Mouse (Mus musculus) urinary bladder, adult 18-20 months (tissue): Measurements from ENCODE around the gene Cdk11b.
A peak's percentile ranks its signal among the peaks of the same experiment; 100 is the strongest.
"Not testable (repeated sequence)": the region's sequence is repeated elsewhere in the genome, so short reads cannot be mapped to it uniquely, and the experiment has no call there.

Source experiments
- DNase-seq, 2 experiments: peaks; one replicate each; pipeline ENCODE4 v3.0.0; 2022; ENCODE audit warnings: low spot score in 2 of 2, mixed read lengths in 2 of 2

The Cdk11b gene

DNA sequence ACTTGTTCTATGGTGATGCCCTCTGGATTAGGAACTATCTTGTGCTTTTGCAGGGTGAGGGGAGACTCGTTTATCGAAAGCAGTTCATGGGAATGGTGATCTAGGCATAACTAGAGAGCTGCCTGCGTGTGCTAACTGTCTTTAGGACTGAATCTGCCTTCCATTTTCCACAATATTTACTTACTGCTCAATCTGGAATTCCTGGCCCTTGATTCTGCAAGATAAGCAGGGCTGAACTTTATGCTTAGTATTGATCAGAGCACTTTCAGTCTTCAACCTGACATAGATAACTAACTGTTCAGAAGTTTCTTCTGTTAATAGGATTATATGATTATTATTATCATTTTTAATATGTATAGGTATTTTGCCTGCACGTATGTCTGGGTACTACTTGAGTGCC is 19.5 kb upstream of the Cdk11b start:
- no peak for DNase-seq

DNA sequence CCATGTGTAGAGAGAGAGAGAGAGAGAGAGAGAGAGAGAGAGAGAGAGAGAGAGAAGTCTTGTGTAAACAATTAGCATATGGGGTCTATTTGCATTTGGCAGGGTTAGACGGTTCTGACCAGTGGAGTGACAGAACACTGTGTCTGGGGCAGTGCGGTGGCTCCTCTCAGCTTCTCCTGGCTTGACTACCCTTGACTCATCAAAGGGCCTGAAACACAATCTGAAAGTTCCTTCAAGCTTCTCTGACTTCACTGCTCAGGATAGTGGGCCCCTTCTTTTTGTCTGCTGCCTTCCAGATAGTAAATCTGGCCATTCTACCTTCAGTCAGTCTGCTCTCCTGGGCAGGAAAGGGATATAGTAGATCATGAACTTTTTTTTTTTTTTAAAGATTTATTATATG is 17.8 kb upstream of the Cdk11b start:
- no peak for DNase-seq

DNA sequence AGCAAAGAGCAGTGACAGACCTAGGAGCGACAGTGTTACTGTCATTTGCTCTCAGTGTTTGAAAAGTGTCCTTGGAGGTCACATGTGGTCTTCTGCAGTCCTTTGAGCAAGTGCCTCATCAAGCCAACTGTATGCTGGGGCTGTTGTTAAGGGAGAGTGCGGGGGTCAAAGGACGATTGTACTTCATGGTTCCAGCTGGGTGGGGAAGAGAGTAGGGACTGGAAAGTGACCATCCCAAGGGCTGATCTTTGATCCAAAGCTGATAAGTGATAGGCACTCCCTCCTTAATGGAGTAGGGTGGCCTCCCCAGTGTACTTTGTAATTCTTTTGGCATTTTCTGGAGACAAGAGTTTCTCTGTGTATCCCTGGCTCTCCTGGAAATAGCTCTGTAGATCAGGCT is 12.8 kb upstream of the Cdk11b start:
- no peak for DNase-seq

DNA sequence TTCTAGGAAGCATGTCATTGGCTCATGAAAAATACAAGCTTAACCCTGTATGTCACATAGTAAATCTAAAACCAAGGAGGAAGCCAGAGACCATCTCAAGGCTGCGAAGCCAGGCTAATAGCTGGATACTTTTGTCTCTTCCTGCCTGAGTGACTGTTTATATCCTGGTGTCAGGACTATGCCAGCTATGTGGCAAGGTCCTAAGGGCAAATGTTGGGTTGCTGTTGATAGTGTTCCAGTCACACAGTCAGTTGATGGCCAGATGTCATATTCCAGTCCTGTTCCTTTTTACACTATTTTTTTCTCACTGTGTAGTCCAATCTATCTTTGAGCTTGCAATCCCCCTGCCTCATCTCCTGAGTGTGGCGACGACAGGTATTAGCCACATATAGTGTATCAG is 11.4 kb upstream of the Cdk11b start:
- no peak for DNase-seq

DNA sequence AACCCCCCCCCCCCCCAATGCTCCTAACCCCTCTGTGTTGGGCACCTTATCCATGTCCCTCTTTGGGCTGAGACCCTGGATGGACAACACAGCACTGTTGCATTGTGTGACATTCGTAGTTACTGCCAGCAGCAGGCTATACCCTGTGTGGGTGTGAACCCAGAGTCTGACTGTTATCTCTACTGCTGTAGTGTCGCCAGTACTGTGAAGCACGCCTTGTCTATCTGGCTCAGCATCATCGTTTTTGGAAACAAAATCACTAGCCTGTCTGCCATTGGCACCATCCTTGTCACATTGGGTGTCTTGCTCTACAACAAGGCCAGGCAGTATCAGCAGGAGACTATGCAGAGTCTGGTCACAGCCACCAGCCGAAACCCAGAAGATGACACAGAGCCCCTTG is 6.3 kb upstream of the Cdk11b start:
- DNase-seq = no peak

DNA sequence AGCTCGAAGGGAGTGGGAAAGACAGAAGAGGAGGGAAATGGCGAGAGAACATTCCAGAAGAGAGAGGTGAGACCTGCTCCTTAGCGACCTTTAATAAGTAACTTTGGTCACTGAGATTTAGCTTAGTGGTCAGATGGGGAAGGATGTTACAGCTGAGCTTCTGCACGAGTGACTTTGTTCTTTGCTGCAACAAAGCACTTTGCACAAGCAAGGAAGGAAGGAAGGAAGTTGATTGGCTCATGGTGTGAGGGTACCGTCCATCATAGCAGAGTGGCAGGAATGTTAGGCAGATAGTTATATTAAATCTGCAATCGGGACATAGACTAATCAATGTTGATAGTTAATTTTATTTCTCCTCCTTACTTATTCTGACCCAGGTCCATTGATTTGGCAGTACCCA is 5.6 kb downstream of the Cdk11b start:
- no peak for DNase-seq

DNA sequence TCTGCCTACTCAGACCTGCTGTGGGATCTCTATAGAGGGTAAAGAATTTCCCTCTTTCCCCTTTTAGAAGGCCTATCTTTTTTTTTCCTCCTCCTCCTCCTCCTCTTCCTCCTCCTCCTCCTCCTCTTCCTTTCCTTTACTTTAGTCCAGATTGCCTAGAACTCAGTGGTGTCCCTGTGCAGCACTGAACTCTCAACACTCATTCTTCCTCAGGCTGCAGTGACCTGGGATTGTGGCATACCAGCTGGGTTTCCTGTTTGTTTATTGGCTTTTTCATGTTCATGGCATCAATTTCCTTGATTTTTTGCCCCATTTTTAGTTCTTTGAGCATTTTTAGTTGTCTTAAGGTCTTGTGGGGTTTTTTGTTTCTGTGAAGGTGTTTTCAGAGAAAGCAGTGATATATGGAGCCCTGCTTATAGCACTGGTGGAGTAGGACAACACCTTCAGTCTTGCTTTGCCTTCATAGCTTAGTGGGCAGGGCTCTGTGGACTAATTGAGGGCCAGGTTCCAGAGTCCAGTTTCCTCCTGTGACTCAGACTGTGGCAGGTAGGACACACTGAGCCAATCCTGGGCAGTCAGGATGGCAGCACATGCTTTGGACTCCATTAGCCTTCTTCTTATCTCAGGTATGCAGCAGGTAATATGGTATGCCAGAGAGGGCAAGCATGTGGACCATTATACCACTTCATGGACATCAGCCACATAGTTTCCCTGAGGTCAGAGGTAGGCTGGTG is 11.3 kb downstream of the Cdk11b start:
- no peak for DNase-seq

DNA sequence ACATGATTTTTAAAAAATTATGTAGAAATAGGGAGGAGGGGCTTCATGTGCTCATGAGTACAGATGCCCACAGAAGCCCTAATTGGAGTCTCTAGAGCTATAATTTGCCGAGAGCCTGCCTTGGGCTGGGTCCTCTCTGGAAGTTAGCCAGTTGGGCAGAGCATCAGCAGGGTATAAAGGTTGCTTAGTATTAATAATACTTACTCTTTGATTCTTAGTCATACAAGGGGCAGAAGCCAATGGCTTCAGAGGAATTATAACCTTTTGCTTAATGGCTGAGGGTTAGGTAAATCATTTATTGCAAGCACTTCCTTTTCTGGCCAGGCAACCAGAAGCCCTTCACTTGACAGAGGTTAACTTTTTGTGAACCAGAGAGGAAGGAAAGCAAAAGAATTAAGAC is 18.9 kb downstream of the Cdk11b start:
- no peak for DNase-seq

DNA sequence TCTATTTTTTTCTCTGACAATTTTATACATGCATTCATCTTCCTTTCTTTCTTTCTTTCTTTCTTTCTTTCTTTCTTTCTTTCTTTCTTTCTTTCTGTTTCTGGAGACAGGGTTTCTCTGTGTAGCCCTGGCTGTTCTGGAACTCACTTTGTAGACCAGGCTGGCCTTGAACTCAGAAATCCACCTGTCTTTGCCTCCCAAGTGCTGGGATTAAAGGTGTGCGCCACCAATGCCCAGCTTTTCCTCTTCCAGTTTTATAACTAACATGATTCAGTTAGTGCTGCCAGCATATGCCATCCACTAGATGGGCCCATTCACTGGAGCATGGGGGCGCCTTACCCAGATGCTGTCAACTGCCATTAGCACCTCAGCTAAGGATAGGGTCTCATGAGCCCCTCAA is 20.7 kb downstream of the Cdk11b start, which contains the start of gene Gm10563:
Gm10563 (minus strand) TSS at position 101 of the 400 bp plus-strand sequence.
- not testable (repeated sequence) for DNase-seq

DNA sequence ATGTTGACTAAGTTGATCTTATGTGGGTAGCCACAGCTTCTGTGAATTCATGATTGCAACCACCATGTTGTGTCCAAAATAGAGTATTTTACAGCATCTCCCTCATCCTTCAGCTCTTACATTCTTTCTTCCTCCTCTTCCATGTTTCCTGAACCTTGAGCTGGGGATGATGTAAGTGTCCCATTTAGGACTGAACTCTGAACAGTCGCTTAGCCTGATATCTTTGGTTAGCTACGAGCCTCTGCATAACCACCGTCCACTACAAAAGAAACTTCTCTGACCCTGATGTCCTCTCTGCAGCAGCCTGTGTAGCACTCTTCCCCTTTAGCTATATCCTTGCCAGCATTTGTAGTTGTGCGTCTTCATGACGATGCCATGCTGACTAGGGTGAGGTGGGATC is 21.1 kb downstream of the Cdk11b start:
- no peak for DNase-seq

DNA sequence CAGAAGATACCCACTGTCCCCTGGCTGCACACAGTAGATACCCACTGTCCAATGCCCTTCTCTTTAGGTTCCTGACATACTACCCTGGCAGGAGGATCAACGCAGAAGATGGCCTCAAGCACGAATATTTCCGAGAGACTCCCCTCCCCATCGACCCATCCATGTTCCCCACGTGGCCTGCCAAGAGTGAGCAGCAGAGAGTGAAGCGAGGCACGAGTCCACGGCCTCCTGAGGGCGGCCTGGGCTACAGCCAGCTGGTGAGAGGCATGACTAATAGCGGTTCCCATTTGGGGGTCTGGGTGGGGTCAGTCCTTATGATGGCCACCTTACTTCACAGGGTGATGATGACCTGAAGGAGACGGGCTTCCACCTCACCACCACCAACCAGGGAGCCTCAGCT is 24.7 kb downstream of the Cdk11b start:
- DNase-seq = no peak

DNA sequence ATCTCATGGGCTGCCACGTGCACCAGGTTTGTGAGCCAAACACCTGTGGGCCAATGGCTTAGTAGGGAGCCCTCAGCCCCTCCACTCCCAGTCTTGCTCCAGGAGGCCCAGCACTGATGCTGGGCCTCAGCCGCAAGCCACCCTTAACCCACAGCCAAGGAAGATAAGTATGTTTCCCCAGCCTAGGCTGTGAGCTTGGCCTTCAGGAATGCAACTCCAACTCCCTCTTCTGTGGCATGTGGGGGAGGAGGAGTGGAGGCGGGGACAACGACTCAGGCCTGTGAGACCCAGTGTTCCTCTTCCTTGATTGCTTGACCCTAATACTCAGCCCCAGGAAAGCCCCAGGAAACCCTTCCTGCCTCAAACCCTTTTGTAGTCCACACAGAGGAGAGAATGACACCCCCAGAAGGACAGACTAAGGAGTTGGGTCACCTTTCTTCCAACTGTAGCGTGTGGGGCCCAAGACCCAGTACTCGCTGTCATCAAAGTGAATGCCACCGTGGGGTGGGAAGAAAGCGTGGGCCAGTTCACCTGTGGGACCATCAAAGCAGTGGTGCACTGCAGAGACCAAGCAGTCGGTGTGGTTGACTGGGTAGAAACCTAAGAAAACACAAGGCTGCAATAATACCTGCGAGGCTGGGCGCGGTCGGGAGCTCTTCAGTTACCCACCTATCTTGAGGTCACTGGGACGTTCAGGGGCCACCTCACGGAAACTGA is 27.1 kb downstream of the Cdk11b start:
- DNase-seq = peak in 1 of 2 experiments; percentile 74

DNA sequence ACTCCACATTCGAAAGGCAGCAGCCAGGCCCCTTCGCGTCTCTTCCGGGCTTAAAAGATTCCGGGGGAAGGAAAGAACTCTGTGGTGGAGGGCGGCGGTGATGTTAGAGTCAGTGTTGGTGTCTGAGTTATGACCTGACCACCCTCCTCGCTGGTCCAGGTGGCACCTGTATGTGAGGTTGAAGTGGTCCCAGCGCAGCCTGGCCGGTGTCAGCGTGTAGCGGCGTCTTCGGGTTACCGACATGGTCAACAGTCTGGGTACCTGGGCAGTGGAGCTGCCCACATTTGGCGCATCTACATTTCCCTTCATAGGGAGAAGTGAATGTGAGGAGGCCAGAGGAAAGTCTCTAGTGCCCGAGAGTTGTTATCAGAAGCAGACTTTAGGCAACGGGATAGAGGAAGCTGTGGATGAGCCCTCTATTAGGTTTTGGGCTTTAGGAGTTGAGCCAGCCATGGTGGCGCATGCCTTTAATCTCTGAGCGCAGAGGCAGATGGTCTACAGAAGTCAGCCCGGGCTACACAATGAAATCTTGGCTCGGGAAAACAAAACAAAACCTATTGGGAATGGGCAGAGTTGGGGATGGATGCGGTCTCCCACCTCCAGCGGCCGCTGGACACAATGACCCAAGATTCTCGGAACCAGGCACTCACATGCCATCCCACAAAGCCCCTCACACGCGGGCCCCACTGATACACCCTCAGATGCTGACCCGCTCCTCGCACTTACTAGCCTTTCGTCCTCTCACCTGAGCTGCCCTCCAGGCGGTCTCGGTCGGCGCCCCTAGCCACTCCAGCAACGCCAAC is 27.8 kb downstream of the Cdk11b start:
- no peak for DNase-seq

DNA sequence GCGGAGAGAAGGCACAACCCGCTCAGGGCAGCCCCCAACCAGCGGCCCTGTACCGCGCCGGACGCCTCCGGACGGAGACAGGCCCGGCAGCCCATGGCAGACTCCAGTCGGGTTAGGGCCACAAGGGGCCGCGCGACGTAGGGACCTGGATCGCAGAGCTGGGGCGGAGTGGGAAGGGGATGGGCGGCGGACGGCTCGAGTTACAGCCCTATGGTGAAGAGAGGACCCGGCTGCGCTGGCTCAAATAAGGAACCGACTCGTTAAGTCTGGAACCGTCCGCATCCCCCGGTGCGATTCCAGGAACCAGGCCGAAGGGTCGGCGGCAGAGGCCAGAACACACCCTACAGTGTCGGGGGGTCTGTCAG is 28.4 kb downstream of the Cdk11b start, which contains the start of gene Mmp23:
Mmp23 (minus strand) TSS at position 299 of the 365 bp plus-strand sequence.
- DNase-seq = peak; percentile 29 to 49

DNA sequence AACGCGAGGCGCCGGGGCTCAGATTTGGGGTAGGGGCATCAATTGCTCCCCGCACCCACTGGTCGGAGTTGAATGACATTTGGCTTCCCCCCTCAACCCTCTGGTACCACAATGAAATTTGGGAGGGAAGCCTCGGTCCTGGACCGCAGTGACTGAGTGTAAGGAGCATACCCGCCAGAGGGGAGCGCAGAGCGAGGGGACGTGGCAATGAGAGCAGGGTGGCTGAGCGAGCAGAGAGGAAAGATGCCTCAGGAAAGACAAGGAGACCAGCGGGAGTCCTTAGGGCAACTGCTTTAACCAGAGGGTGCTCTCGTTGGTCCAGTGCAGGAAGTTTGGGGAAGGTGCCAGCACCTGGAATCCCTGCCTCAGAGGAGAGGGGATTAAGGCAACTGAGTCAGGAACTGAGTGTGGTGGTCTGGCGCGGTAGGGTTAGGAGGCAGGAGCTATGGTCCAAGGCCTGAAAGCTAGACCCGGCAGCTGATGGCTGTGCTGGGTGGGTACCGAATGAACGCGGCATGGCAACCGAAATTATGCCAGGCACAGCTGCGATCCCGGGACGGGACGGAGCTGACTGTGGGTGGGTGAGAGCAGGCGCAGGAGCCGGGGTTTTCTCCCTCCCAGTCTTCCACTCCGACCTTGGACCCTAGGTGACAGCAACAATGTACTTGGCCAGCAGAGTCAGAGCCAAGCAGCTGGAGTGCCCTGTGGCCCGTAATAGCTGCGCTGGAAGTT is 29.0 kb downstream of the Cdk11b start:
- peak in 1 of 2 experiments; percentile 28 for DNase-seq

DNA sequence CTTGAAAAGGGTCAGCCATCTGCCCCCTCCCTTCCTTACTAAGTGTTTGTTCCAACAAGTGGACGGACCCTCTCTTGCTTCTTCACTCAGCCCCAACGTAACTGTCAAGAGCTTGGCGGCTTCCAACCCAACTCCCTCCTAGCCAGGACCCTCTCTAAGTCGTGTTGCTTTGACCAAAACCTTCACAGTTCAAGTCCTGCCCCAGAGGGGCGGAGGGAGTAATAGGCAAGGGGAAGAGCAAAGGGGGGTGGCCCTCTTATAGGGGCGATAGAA is 29.5 kb downstream of the Cdk11b start:
- DNase-seq = no peak

DNA sequence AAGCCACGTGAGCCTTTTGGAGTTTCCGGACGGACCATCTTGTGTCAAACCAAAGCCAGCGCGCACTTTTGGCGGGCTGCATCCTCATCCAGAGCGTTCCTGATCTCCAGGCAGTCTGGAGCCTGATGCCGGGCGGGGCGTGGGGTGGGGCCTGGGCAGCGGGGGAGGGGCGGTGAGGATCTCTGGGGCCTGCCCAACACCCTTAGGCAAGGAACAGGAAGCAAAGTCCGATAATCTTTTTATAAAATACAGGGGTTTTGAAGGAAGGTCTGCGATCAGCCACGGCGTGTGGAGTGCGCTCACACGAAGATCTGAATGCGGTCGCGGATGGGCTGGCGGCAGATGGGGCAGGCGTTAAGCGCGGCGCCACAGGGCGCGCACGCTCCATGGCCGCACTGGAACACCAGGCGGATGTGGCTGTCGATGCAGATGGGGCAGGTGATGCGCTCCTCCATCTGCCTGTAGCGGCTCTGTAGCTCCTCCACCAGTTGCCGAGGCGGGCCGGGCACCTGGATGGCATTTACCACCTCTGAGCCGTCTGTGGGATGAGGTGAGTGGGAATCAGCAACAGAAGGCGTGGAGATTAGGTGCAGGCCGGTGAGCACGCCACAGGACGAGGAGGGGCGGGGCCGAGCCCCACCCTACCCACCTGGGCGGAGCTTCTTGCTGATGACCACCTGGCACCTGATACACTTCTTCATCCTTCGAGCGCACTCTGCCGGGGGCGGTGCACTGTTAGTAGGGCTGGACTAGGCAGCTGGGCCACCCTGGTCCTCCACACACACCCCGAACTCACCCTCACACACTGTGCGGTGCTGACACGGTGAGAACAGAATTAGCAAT is 30.0 kb downstream of the Cdk11b start:
- DNase-seq = peak; percentile 41 to 65

DNA sequence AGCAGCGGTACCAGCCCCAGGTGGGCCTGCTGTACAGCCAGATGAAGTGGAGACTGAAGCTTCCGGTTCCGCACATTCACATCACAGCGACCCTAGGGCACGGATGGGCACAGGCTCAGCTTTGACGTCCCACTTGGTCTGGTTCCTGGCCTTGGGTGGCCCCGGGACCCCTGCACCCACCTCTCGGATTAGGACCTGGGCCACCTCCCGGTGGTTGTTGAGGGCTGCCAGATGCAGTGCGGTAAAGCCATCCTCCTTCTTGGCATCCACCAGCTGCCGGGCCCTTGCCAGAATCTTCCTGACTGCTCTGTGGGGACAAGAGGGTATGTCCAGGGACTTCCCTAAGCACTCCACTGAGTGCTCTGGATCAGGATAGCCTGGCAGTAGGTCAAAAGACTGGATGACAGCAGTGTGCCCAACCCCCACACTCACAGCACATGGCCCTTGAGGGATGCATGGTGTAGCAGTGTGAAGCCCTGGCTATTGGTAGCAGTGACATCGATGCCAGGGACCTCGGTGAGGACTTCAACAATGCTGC is 31.6 kb downstream of the Cdk11b start:
- no peak for DNase-seq

DNA sequence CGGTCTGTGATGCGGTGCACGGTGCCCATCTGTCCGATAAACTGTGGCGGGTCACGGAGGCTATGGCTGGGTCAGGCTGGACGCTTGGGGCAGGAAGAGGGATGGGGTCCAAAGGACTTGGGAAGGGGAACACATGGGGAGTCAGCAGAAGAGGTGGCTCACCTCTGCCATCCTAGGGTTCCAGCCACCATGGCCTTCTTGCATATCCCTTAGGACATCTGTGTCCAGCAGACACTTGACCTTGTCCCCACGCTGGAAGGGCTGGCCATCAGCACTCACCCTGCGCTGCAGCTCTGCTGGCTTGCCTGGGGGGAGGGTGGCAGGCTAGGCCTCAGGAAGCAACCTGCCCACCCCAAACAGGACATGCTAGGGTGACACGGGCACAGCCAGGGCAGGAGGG is 34.3 kb downstream of the Cdk11b start:
- DNase-seq = no peak

DNA sequence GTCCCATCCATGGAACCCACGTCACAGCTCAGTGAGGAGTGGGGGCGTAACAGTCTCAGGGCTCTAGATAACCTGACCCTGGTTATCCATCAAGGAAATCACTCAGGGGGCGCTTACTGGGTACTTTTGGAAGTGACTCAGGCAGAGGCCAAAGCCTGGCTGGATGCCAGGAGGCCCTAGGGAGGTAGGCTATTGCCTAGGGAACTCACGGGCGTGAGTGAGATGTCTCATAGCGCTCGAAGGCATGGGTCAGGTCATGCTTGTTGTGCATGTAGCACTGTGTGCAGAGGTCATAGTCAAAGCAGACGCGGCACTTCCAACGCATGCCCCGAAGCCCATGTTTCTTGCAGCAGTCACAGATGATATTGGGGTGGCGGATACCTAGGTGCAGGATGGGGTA is 36.0 kb downstream of the Cdk11b start:
- DNase-seq = no peak

DNA sequence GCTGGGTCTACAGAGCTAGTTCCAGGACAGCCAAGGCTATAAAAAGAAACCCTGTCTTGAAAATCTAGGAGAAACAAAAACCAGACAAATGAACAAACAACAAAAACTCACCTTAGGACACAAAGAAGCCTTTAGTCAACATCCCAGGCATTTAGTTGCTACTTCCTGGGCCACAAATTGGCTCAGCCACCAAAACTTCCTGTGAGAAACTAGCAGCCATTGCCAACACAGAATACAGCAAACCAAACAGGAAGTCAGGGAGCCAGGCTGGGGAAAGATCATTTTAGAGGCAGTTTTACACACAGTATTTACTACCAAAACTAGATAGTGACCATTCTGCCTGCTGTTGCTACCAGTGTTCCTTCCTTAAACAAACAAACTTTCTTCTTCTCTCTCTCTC is 42.2 kb downstream of the Cdk11b start:
- DNase-seq = no peak
